Mouse (Mus musculus) neural tube, embryonic 13.5 days (tissue): Measurements from ENCODE around the gene Dohh. TPM values are rescaled to one million over a fixed set of nuclear protein-coding genes. Genes with fewer than 3 reads are reported as not detected.

Source experiments
- ATAC-seq: fragments of 200-750 bp; cut with Nextera tagmentation; 2 replicates; pipeline ENCODE4 v1.8.0; 2017; ENCODE audit warnings: low read depth, mild to moderate bottlenecking, moderate TSS enrichment, moderate library complexity
- H3K27ac ChIP-seq: fragments of 300-500 bp; sonication (generic); replicated peaks from 2 replicates; pipeline ENCODE4 v1.5.1; 2015; ENCODE audit warnings: moderate library complexity, mild to moderate bottlenecking, inconsistent platforms
- H3K27me3 ChIP-seq: fragments of 300-500 bp; sonication (generic); 2 replicates; pipeline ENCODE4 v1.6.1; 2015; ENCODE audit warnings: mild to moderate bottlenecking, inconsistent platforms
- H3K36me3 ChIP-seq: fragments of 300-500 bp; sonication (generic); 2 replicates; pipeline ENCODE4 v1.6.1; 2015; ENCODE audit warnings: mild to moderate bottlenecking, inconsistent platforms
- H3K4me1 ChIP-seq: fragments of 300-500 bp; sonication (generic); replicated peaks from 2 replicates; pipeline ENCODE4 v1.6.1; 2015; ENCODE audit warnings: inconsistent platforms
- H3K4me2 ChIP-seq: fragments of 300-500 bp; sonication (generic); 2 replicates; pipeline ENCODE4 v1.6.1; 2015; ENCODE audit warnings: inconsistent platforms, mild to moderate bottlenecking, moderate library complexity
- H3K4me3 ChIP-seq: fragments of 300-500 bp; sonication (generic); 2 replicates; pipeline ENCODE4 v1.5.1; 2015; ENCODE audit warnings: mild to moderate bottlenecking, inconsistent platforms
- H3K9ac ChIP-seq: fragments of 300-500 bp; sonication (generic); 2 replicates; pipeline ENCODE4 v1.6.1; 2015; ENCODE audit warnings: moderate library complexity, mild to moderate bottlenecking, inconsistent platforms
- H3K9me3 ChIP-seq: fragments of 300-500 bp; sonication (generic); 2 replicates; pipeline ENCODE4 v1.6.1; 2016; ENCODE audit warnings: inconsistent platforms
- WGBS: fragments of 180-500 bp; shearing (Covaris S2); methylation state at CpG from one replicate; pipeline ENCODE4 v1.1.7; 2015; 5-methylcytosine and 5-hydroxymethylcytosine counted together
- polyA plus RNA-seq: library from polyadenylated mRNA; unstranded; fragments of >200 nt; fragmentation: Nextera tagmentation; extraction: Ambion mirVana; gene quantifications from 2 replicates; pipeline ENCODE4 v1.2.1, GENCODE M21; 2015

The Dohh gene
- polyA plus RNA-seq, 1 experiment from 2014 or later, result 75.2 TPM

DNA sequence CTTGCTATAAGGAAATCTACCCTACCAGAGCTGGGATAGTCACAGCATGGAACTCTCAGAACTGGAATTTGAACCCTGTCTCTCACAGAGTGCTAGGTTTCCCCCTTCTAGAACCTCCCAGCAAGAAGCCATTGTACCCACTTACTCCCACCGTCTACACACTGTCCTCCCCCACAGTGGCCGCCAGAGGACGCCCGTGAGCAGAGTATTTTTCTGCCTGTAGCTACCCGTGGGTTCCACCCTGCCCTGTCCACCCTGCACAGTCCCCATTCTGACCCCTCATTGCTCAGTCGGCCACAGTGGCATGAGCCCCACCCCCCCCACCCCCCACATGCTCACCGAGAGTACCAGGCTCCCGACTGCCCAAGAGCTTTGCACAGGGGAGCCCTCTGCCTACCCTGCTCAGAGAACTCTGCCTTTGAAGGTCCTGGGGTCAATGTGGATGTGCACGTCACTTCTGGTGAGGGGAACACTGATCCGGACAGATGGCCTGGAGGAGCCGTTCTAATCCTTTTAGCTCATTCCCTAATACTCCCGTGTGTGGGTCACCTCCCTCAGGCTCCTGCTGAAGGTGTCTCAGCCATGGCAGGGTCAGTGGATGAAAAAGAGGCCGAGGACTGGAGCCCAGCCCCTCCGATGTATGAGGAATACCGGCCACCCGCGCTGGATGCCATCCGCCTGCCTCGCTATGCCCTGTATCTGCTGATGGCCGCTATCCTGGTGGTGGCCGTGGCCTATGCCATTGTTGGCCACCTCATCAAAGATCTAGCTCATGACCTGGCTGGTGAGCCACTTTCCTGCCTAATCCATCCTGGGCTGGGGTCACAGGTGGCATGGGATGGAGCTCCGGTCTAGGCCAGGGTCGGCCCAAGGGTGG is 5.8 kb downstream of the Dohh start:
- Histone ChIP-seq H3K4me2 (no peak overlapping the region), H3K27me3 (no peaks in the 10 kb centered on the region), H3K27ac (no peak overlapping the region; the same call in 1 of the 2 replicates), H3K4me1 (peaks cover 32% of the 10 kb centered on the region), H3K9ac (peak overlapping the region; percentile 49), H3K9me3 (no peaks in the 10 kb centered on the region), H3K36me3 (peaks cover 41% of the 10 kb centered on the region), H3K4me3 (no peak overlapping the region)
- 61% methylated on average over 23 of the region's 23 CpGs for WGBS
- peak; percentile 37; the same call in 1 of the 2 replicates for ATAC-seq

- no peaks in the 10 kb centered on the region for H3K27me3 ChIP-seq
- H3K4me2 ChIP-seq, result no peak overlapping the region
- no peak overlapping the region for H3K27ac ChIP-seq
- H3K4me1 ChIP-seq, result peaks cover 27% of the 10 kb centered on the region
- no peaks in the 10 kb centered on the region for H3K9me3 ChIP-seq
- WGBS, result 91% methylated on average over 13 of the region's 13 CpGs
- H3K9ac ChIP-seq, result 0 out of 2 replicates have a peak overlapping the region, but pooled peaks have one; percentile 5
- no peak overlapping the region for H3K4me3 ChIP-seq
- H3K36me3 ChIP-seq, result peaks cover 41% of the 10 kb centered on the region
- no peak for ATAC-seq
These were observed 6.4 kb downstream of the Dohh start for GRCm38 (mm10) chr10:81390678-81390965.

DNA sequence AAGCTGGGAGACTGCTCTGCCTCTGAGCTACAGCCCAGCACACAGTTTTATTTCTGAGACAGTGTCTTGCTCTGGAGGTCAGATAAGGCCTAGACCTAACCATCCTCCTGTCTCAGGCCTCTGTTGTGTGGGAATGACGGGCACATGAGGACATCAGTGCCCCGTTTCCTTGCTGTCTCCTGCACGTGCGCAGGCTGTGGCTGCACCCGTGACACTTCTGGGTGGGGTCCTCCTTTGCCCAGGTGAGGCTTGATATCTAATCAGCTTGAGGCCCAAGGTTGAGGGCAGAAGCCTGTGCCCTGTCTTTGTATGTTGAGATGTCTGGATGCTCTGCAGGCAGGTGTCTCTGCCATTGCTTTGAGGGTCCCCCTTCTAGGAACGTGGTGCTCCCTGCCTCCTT is 8.0 kb downstream of the Dohh start:
- Histone ChIP-seq H3K36me3 (peaks cover 25% of the 10 kb centered on the region), H3K4me1 (peaks cover 37% of the 10 kb centered on the region), H3K9ac (no peak overlapping the region), H3K4me3 (no peak overlapping the region), H3K4me2 (no peak overlapping the region), H3K27ac (no peak overlapping the region), H3K27me3 (no peaks in the 10 kb centered on the region), H3K9me3 (no peaks in the 10 kb centered on the region)
- no peak for ATAC-seq
- 84% methylated on average over 6 of the region's 6 CpGs for WGBS

DNA sequence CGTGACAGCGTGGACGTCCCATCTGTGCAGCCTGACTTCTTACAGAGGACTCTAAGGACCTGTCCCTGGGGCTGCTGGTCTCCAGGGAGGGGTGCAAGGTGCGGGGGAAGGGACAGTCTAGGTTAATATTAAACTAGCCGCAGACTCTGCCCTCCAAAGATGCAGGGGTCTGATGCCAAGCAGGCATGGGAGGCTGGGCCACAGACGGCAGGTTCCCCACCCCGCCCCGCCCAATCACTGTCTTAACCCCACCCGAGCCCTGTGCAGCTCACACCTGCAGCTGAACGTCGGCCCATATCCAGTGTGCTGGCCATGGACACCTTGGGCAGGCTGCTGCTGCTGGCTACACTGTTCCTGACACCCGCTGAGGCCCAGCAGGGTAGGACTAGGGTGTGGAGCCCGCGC is 8.6 kb downstream of the Dohh start, which contains the start of gene Smim24:
TSS of gene Smim24 (plus strand) at position 271 of the 405 bp plus-strand sequence.
- Histone ChIP-seq H3K27ac (peak within 1 kb of the TSS; percentile 64), H3K9me3 (no peaks in the 10 kb centered on the region), H3K4me1 (peaks cover 41% of the 10 kb centered on the region), H3K36me3 (peaks cover 25% of the 10 kb centered on the region), H3K4me3 (peak within 1 kb of the TSS; percentile 15), H3K9ac (peak within 1 kb of the TSS; percentile 63), H3K27me3 (no peaks in the 10 kb centered on the region), H3K4me2 (peak within 1 kb of the TSS; percentile 47)
- 58% methylated on average over 14 of the region's 14 CpGs for WGBS
- ATAC-seq, result no peak

GRCm38 (mm10) chr10:81393456-81394063 is 9.3 kb downstream of the Dohh start:
- Histone ChIP-seq H3K9me3 (no peaks in the 10 kb centered on the region), H3K4me2 (peak overlapping the region; percentile 47), H3K27me3 (no peaks in the 10 kb centered on the region), H3K4me3 (peak overlapping the region; percentile 15), H3K27ac (peak overlapping the region; percentile 64), H3K4me1 (peaks cover 41% of the 10 kb centered on the region), H3K36me3 (peaks cover 18% of the 10 kb centered on the region), H3K9ac (peak overlapping the region; percentile 63)
- ATAC-seq, result no peak
- WGBS, result 8% methylated on average over 19 of the region's 19 CpGs

- Histone ChIP-seq H3K9me3 (no peaks in the 10 kb centered on the region), H3K4me2 (no peak overlapping the region), H3K4me3 (no peak overlapping the region), H3K36me3 (peaks cover 26% of the 10 kb centered on the region), H3K4me1 (peaks cover 45% of the 10 kb centered on the region), H3K27me3 (0 out of 2 replicates have a peak, but pooled peaks cover 3% of the 10 kb centered on the region), H3K27ac (no peak overlapping the region), H3K9ac (no peak overlapping the region)
- WGBS, result 17% methylated on average over 5 of the region's 5 CpGs
- no peak for ATAC-seq
These were observed 10.9 kb downstream of the Dohh start for GRCm38 (mm10) chr10:81395127-81395526.

DNA sequence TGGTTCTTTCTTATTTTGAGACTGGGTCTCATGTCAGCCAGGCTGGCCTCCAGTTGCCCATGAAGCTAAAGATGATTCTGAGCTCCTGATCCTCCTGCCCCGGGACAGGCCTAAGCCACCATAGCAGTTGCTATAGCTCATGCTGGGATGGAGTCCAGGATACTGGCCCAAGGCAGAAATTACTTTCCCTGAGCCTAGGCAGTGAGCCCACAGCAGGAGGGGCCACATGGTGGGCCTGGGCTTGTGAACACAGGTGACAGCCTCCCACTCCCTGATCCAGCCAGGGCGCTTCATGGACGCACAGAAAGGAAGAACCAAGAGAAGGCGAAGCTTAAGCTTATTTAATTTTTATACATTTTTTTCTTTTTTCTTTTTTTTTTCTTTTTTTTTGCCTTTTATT is 11.6 kb downstream of the Dohh start:
- no peaks in the 10 kb centered on the region for H3K9me3 ChIP-seq
- H3K36me3 ChIP-seq, result peaks cover 29% of the 10 kb centered on the region
- H3K4me2 ChIP-seq, result no peak overlapping the region
- H3K27me3 ChIP-seq, result 0 out of 2 replicates have a peak, but pooled peaks cover 3% of the 10 kb centered on the region
- no peak overlapping the region for H3K9ac ChIP-seq
- H3K4me3 ChIP-seq, result no peak overlapping the region
- WGBS, result 71% methylated on average over 4 of the region's 4 CpGs
- H3K27ac ChIP-seq, result peak overlapping the region; percentile 56
- ATAC-seq, result no peak
- H3K4me1 ChIP-seq, result peaks cover 52% of the 10 kb centered on the region

DNA sequence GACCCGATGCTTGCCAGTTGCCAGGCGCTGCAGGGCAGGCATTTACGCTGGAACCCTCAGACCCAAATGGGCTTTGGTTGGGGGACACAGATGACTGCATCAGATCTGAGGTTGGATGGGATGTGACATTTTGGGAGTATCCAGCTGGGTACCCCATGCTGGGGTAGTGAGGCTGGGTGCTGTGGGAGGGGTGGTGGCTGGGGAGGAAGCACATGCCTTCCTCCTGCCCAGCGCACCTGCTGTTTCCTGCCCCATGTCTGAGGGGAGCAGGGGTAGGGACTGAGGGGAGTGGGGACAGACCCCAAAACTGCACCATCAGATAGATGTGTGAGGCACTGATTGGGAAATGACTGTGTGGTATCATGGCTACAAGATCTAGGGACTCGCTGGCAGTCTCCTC is 12.5 kb downstream of the Dohh start:
- 0 out of 2 replicates have a peak, but pooled peaks cover 3% of the 10 kb centered on the region for H3K27me3 ChIP-seq
- no peak for ATAC-seq
- H3K4me3 ChIP-seq, result no peak overlapping the region
- peak overlapping the region; percentile 50 for H3K9ac ChIP-seq
- H3K27ac ChIP-seq, result peak overlapping the region; percentile 56
- H3K36me3 ChIP-seq, result peaks cover 24% of the 10 kb centered on the region
- no peaks in the 10 kb centered on the region for H3K9me3 ChIP-seq
- H3K4me1 ChIP-seq, result peaks cover 61% of the 10 kb centered on the region
- 58% methylated on average over 5 of the region's 5 CpGs for WGBS
- H3K4me2 ChIP-seq, result no peak overlapping the region

DNA sequence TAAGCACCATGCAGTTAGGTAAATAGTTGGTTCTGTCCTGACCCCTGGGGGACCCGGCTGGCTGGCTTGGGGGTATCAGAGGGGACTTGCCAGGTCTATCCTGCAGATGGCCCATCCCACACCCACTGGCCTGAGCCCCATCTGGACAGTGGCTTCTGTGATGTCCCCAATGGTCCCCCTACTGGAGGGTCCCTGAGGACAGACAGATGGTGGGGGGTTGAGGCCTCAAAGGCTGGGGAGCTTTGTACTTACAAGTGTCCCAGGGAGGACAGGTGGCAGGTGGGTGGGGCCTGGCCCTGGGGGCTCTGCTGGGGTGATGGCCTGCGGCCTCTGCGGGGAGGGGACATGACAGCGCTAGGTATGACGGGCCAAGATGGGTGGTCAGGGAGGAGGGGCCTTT is 15.1 kb downstream of the Dohh start:
- no peak overlapping the region for H3K4me3 ChIP-seq
- peaks cover 70% of the 10 kb centered on the region for H3K4me1 ChIP-seq
- H3K27ac ChIP-seq, result no peak overlapping the region
- H3K9me3 ChIP-seq, result no peaks in the 10 kb centered on the region
- WGBS, result 51% methylated on average over 5 of the region's 5 CpGs
- 0 out of 2 replicates have a peak, but pooled peaks cover 3% of the 10 kb centered on the region for H3K27me3 ChIP-seq
- H3K9ac ChIP-seq, result 0 out of 2 replicates have a peak overlapping the region, but pooled peaks have one; percentile 50
- ATAC-seq, result no peak
- peaks cover 31% of the 10 kb centered on the region for H3K36me3 ChIP-seq
- H3K4me2 ChIP-seq, result 0 out of 2 replicates have a peak overlapping the region, but pooled peaks have one; percentile 33

- no peaks in the 10 kb centered on the region for H3K9me3 ChIP-seq
- H3K9ac ChIP-seq, result peak overlapping the region; percentile 50; the same call in 1 of the 2 replicates
- H3K4me1 ChIP-seq, result peaks cover 70% of the 10 kb centered on the region
- peaks cover 36% of the 10 kb centered on the region for H3K36me3 ChIP-seq
- H3K27me3 ChIP-seq, result 0 out of 2 replicates have a peak, but pooled peaks cover 3% of the 10 kb centered on the region
- 76% methylated on average over 18 of the region's 18 CpGs for WGBS
- peak overlapping the region; percentile 95; the same call in 1 of the 2 replicates for H3K27ac ChIP-seq
- 0 out of 2 replicates have a peak overlapping the region, but pooled peaks have one; percentile 4 for H3K4me3 ChIP-seq
- H3K4me2 ChIP-seq, result peak overlapping the region; percentile 33
- ATAC-seq, result no peak
These were observed 15.6 kb downstream of the Dohh start for GRCm38 (mm10) chr10:81399798-81400308.

GRCm38 (mm10) chr10:81400371-81401204 is 16.4 kb downstream of the Dohh start:
- peaks cover 70% of the 10 kb centered on the region for H3K4me1 ChIP-seq
- H3K4me3 ChIP-seq, result no peak overlapping the region
- H3K9ac ChIP-seq, result peak overlapping the region; percentile 50

More at GRCm38 (mm10) chr10:81400371-81401204, 16.4 kb downstream of the Dohh start:
- ATAC-seq, result no peak
- Histone ChIP-seq H3K4me2 (peak overlapping the region; percentile 33), H3K27me3 (0 out of 2 replicates have a peak, but pooled peaks cover 3% of the 10 kb centered on the region), H3K36me3 (peaks cover 41% of the 10 kb centered on the region), H3K27ac (peak overlapping the region; percentile 95), H3K9me3 (no peaks in the 10 kb centered on the region)
- WGBS, result 32% methylated on average over 22 of the region's 22 CpGs
